Mouse (Mus musculus): ENCODE measurements around the gene Tll1. TPM values are rescaled to one million over a fixed set of nuclear protein-coding genes. Genes with fewer than 3 reads are reported as not detected.

The Tll1 gene
- total and polyA plus RNA-seq, 2 experiments from 2014 or later: 0.80 to 0.85 TPM

DNA sequence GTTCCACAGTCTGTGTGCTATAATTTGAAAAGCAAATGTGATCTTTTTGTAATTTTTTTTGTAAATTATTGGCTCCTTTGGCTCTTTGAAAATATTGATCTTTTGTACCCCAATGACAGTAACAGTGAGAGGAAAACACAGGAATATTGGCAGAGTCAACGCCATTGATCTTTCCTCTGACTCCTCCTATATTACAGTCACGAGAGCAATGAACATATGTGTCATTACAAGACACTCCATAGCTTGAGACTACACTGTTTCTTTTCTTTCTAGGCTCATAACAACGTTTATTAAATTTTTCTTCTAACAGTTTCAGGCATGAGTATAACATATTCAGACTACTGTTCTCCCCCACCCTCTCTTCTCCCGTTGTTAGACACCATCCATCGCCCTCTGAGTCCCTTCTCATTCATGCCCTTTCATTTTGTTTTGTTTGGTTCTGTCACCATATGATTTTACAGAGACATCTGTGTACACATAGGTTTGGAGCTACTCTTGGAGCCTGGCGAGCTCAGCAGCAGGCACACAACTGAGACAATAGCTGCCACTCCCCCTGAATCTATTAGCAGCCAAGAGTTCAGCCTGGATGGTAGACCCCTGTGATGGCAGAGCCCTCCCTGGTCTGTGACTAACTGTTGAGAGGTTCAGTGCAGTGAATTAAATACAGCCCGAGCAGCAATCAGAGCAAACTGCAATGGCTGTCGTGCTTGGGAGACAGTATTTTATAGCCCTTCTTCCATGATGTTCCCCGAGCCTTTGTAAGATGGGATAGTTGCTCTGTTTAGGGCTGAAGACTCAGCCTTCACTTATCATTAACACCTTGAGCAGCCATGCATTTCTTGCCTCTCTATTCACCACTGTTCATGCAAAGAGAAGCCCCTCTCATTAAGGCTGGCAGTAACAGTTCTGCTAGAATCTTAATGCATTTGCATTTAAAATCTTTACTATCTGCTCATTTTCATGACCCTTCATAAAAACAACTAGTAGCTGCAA is 52.9 kb downstream of the Tll1 start:
- 75% methylated on average over 9 of the region's 9 CpGs for WGBS
- H3K4me3 ChIP-seq (ENCODE audit: low read depth, low read length): no peak overlapping the region
- no peaks in the 10 kb centered on the region for H3K36me3 ChIP-seq (replicated peaks; ENCODE audit: control insufficient read depth, insufficient read depth, low read length)
- ATAC-seq (ENCODE audit: insufficient read depth, low read depth) (no peak), DNase-seq (ENCODE audit: low spot score) (no peak)
- no peaks in the 10 kb centered on the region for H3K27me3 ChIP-seq (ENCODE audit: control insufficient read depth, insufficient read depth, low read length)
- H3K4me2 ChIP-seq (ENCODE audit: low read depth, low read length): no peak overlapping the region
- no peak overlapping the region for H3K27ac ChIP-seq (ENCODE audit: low read depth)
- TF ChIP-seq EP300 (IDR thresholded peaks at IDR 0.05; ENCODE audit: low read depth) (no peak), CTCF (IDR thresholded peaks at IDR 0.05; ENCODE audit: low read depth) (no peak)
- H3K4me1 ChIP-seq (ENCODE audit: control insufficient read depth, insufficient read depth): no peaks in the 10 kb centered on the region
- H3K9me3 ChIP-seq (replicated peaks; ENCODE audit: control insufficient read depth, low read length): no peaks in the 10 kb centered on the region
- no peak overlapping the region for H3K9ac ChIP-seq (replicated peaks; ENCODE audit: low read depth, low read length)

DNA sequence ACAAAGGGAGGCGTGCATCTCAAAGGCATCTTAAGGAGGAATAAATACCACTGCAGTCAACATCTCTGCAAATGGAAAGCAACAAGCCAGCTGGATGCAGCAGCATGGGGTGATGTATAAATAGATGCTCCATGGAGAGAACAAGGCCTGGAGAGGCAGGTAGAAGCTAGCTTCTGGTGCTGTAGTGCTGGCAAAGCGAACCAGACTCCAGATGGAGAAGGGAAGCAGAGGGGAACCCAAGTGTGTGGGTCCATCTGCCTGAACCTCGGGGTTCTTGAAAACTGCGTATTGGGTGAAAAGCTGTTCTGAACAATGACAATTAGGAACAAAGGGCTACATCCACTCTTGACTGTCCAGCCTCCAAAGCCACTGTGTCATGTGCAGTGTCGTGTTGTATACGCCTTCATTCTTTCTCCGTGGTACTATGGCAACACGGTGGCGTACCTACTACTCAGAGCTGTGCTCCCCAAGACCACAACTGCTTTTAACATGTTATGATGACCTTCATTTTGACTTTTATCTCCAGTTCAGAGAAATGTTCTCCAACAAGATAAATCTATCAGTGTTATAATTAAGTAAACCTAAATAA is 53.8 kb downstream of the Tll1 start:
- no peak for ATAC-seq (ENCODE audit: insufficient read depth, low read depth)
- no peaks in the 10 kb centered on the region for H3K4me1 ChIP-seq (ENCODE audit: control insufficient read depth, insufficient read depth)
- TF ChIP-seq EP300 (IDR thresholded peaks at IDR 0.05; ENCODE audit: low read depth): no peak
- no peak for TF ChIP-seq CTCF (IDR thresholded peaks at IDR 0.05; ENCODE audit: low read depth)
- H3K27ac ChIP-seq (ENCODE audit: low read depth): no peak overlapping the region
- 72% methylated on average over 9 of the region's 9 CpGs for WGBS
- no peaks in the 10 kb centered on the region for H3K27me3 ChIP-seq (ENCODE audit: control insufficient read depth, insufficient read depth, low read length)
- no peaks in the 10 kb centered on the region for H3K36me3 ChIP-seq (replicated peaks; ENCODE audit: control insufficient read depth, insufficient read depth, low read length)
- no peak overlapping the region for H3K4me3 ChIP-seq (ENCODE audit: low read depth, low read length)
- no peaks in the 10 kb centered on the region for H3K9me3 ChIP-seq (replicated peaks; ENCODE audit: control insufficient read depth, low read length)
- H3K4me2 ChIP-seq (ENCODE audit: low read depth, low read length): no peak overlapping the region
- no peak for DNase-seq (ENCODE audit: low spot score)
- no peak overlapping the region for H3K9ac ChIP-seq (replicated peaks; ENCODE audit: low read depth, low read length)

DNA sequence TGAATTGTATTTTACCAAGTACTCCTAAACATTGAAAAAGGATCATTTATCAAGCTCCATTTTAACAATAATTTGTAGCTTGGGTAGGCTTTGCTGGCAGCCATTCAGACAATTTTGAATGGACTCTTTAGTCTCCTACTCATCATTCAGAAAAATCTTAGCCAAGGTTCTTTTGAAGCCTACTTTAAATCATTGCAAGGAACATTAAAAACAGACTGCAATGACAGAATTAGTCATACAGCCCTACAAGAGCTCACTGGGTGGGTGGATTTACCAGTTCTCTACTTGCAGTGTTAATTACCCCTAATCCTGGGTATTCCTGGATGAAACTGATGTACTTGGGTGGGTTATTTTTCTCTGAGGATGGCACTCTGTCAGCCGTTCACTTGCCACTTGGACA is 69.5 kb downstream of the Tll1 start:
- no peak overlapping the region for H3K4me3 ChIP-seq (ENCODE audit: low read depth, low read length)
- H3K4me2 ChIP-seq (ENCODE audit: low read depth, low read length): no peak overlapping the region
- no peaks in the 10 kb centered on the region for H3K4me1 ChIP-seq (ENCODE audit: control insufficient read depth, insufficient read depth)
- no peak overlapping the region for H3K9ac ChIP-seq (replicated peaks; ENCODE audit: low read depth, low read length)
- DNase-seq (ENCODE audit: low spot score) (no peak), ATAC-seq (ENCODE audit: insufficient read depth, low read depth) (no peak)
- 69% methylated on average over 1 of the region's 1 CpGs for WGBS
- TF ChIP-seq CTCF (IDR thresholded peaks at IDR 0.05; ENCODE audit: low read depth) (no peak), EP300 (IDR thresholded peaks at IDR 0.05; ENCODE audit: low read depth) (no peak)
- no peaks in the 10 kb centered on the region for H3K36me3 ChIP-seq (replicated peaks; ENCODE audit: control insufficient read depth, insufficient read depth, low read length)
- H3K27me3 ChIP-seq (ENCODE audit: control insufficient read depth, insufficient read depth, low read length): no peaks in the 10 kb centered on the region
- no peak overlapping the region for H3K27ac ChIP-seq (ENCODE audit: low read depth)
- H3K9me3 ChIP-seq (replicated peaks; ENCODE audit: control insufficient read depth, low read length): no peaks in the 10 kb centered on the region

DNA sequence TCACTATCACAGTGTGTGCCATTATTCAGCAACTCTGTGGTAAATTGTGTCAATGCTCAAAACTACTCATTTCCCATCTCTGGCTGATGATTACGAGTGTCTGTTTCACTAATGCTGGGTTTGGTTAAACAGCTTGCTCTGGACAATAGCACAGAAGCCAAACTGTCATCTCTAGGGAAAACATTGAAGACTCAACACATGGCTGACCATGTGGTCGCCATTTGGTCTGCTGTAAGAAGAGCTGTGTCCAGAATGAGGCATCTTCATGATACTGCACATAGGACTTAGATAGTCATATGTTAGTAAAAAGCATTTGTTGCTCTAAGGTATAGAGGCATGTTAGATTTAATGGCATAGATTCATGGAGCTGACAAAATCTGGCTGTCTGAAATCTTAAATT is 98.9 kb downstream of the Tll1 start:
- no peak overlapping the region for H3K4me3 ChIP-seq (ENCODE audit: low read depth, low read length)
- no peaks in the 10 kb centered on the region for H3K27me3 ChIP-seq (ENCODE audit: control insufficient read depth, insufficient read depth, low read length)
- no peaks in the 10 kb centered on the region for H3K36me3 ChIP-seq (replicated peaks; ENCODE audit: control insufficient read depth, insufficient read depth, low read length)
- no peak for DNase-seq (ENCODE audit: low spot score)
- no peaks in the 10 kb centered on the region for H3K4me1 ChIP-seq (ENCODE audit: control insufficient read depth, insufficient read depth)
- no peak overlapping the region for H3K27ac ChIP-seq (ENCODE audit: low read depth)
- no peak for ATAC-seq (ENCODE audit: insufficient read depth, low read depth)
- TF ChIP-seq CTCF (IDR thresholded peaks at IDR 0.05; ENCODE audit: low read depth): no peak
- no peak for TF ChIP-seq EP300 (IDR thresholded peaks at IDR 0.05; ENCODE audit: low read depth)
- no peak overlapping the region for H3K4me2 ChIP-seq (ENCODE audit: low read depth, low read length)
- H3K9me3 ChIP-seq (replicated peaks; ENCODE audit: control insufficient read depth, low read length): no peaks in the 10 kb centered on the region
- H3K9ac ChIP-seq (replicated peaks; ENCODE audit: low read depth, low read length): no peak overlapping the region
- WGBS: 65% methylated on average over 2 of the region's 2 CpGs

DNA sequence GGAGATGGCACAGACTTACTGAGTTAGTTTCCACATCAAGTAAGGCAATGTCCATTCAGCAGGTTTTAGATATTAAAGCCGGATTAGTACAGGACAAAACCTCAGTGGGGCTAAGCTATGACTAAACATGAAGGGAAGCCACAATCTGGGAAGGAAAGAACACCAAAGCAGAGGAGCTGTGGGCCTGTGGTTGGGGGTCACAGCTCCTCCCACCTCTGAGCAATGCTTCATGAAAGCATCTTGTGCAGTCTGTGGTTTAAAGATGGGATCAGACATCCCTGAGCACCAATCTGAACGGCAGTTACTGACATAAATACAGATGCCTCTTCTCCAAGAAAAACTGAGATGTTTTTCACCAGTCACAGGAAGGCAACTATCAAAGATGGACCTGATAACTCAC is 132.7 kb downstream of the Tll1 start:
- ATAC-seq (ENCODE audit: insufficient read depth, low read depth): no peak
- H3K27ac ChIP-seq (ENCODE audit: low read depth): no peak overlapping the region
- no peak overlapping the region for H3K9ac ChIP-seq (replicated peaks; ENCODE audit: low read depth, low read length)
- no peak for DNase-seq (ENCODE audit: low spot score)
- no peak overlapping the region for H3K4me3 ChIP-seq (ENCODE audit: low read depth, low read length)
- H3K4me1 ChIP-seq (ENCODE audit: control insufficient read depth, insufficient read depth): no peaks in the 10 kb centered on the region
- no peak overlapping the region for H3K4me2 ChIP-seq (ENCODE audit: low read depth, low read length)
- H3K9me3 ChIP-seq (replicated peaks; ENCODE audit: control insufficient read depth, low read length): no peaks in the 10 kb centered on the region
- H3K27me3 ChIP-seq (ENCODE audit: control insufficient read depth, insufficient read depth, low read length): no peaks in the 10 kb centered on the region
- H3K36me3 ChIP-seq (replicated peaks; ENCODE audit: control insufficient read depth, insufficient read depth, low read length): no peaks in the 10 kb centered on the region
- WGBS: 69% methylated on average over 2 of the region's 2 CpGs
- TF ChIP-seq EP300 (IDR thresholded peaks at IDR 0.05; ENCODE audit: low read depth) (no peak), CTCF (IDR thresholded peaks at IDR 0.05; ENCODE audit: low read depth) (no peak)
